Comparison of ENCODE assay signal across 1 mouse cellular context in genomic region chr13:46372884-46373283, GRCm38 (mm10).
A peak's percentile ranks its signal among the peaks of the same experiment; 100 is the strongest.
TF ChIP-seq lines count a peak whose summit lies in the region.

No protein-coding gene starts in this region.

TF ChIP-seq in MEL, 35 proteins besides CTCF, POLR2A, EP300 and RAD21 (continued from another document):
- no peak for TF ChIP-seq NRF1 (IDR thresholded peaks at IDR 0.05; ENCODE audit: insufficient read depth, low read depth, low read length, poor library complexity, severe bottlenecking)
- TF ChIP-seq MXI1 (IDR thresholded peaks at IDR 0.05; ENCODE audit: low read depth, low read length), result no peak; the same call in 1 of the 2 replicates
- no peak for TF ChIP-seq ZC3H11A (IDR thresholded peaks at IDR 0.05; ENCODE audit: low read depth, low read length)
- peak; percentile 61 for TF ChIP-seq SIN3A (IDR thresholded peaks at IDR 0.05; ENCODE audit: low read length)
- TF ChIP-seq GATA1 (IDR thresholded peaks at IDR 0.05; ENCODE audit: low read depth, low read length), result peak; percentile 97
- TF ChIP-seq GABPA (IDR thresholded peaks at IDR 0.05; ENCODE audit: low read depth, low read length), result no peak
- no peak for TF ChIP-seq E2F4 (IDR thresholded peaks at IDR 0.05; ENCODE audit: borderline replicate concordance, low read depth, low read length)
- no peak for TF ChIP-seq HCFC1 (IDR thresholded peaks at IDR 0.05; ENCODE audit: low read depth, low read length)
- TF ChIP-seq ETS1 (IDR thresholded peaks at IDR 0.05; ENCODE audit: low read depth, low read length), result peak; percentile 92
- no peak for TF ChIP-seq TAL1 (IDR thresholded peaks at IDR 0.05; ENCODE audit: low read length)
- TF ChIP-seq MEF2A (IDR thresholded peaks at IDR 0.05; ENCODE audit: extremely low read depth, insufficient replicate concordance, low read depth, low read length, poor library complexity, severe bottlenecking), result peak; percentile 56; the same call in 1 of the 2 replicates
- peak; percentile 65; the same call in 1 of the 2 replicates for TF ChIP-seq MAFK (IDR thresholded peaks at IDR 0.05; ENCODE audit: borderline replicate concordance, low read depth, low read length)
